Mouse (Mus musculus): Measurements from ENCODE around the gene Rftn1. TPM values are rescaled to one million over a fixed set of nuclear protein-coding genes. Genes with fewer than 3 reads are reported as not detected.

The Rftn1 gene
- polyA plus RNA-seq, 1 experiment from 2014 or later: 18.5 TPM

DNA sequence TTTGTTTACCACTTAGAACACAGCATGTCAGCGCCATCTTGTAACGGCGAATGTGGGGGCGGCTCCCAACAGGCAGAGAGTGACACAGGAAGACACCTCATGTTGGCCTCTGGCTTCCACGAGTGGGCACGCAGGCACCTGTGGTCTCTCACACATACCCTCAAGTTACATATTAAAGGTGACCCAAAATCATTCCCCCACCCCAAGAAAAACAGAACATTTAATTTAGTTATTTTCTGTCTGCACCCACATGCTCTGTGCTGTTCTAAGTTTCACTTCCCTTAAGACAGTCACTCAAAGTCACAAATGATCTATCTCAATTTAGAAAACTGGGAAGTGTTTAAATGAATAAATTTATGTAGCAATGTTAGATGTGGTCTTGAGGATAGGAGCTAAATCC lies 111.7 kb downstream of the Rftn1 start:
- no peaks in the 10 kb centered on the region for H3K4me1 ChIP-seq (replicated peaks)
- H3K9me3 ChIP-seq: no peaks in the 10 kb centered on the region
- no peak overlapping the region for H3K9ac ChIP-seq
- ATAC-seq (ENCODE audit: low read depth): no peak
- no peak overlapping the region for H3K4me2 ChIP-seq
- no peak overlapping the region for H3K4me3 ChIP-seq
- H3K27ac ChIP-seq (replicated peaks): no peak overlapping the region
- no peaks in the 10 kb centered on the region for H3K27me3 ChIP-seq
- WGBS: 96% methylated on average over 6 of the region's 6 CpGs
- H3K36me3 ChIP-seq: no peaks in the 10 kb centered on the region

GRCm38 (mm10) chr17:50072982-50073965 lies 117.2 kb downstream of the Rftn1 start:
- H3K4me2 ChIP-seq: no peak overlapping the region
- no peak overlapping the region for H3K9ac ChIP-seq
- H3K9me3 ChIP-seq: no peaks in the 10 kb centered on the region
- H3K27ac ChIP-seq (replicated peaks): no peak overlapping the region
- no peaks in the 10 kb centered on the region for H3K27me3 ChIP-seq
- H3K4me1 ChIP-seq (replicated peaks): 0 out of 2 replicates have a peak, but pooled peaks cover 6% of the 10 kb centered on the region
- WGBS: 94% methylated on average over 23 of the region's 23 CpGs
- no peak for ATAC-seq (ENCODE audit: low read depth)
- no peaks in the 10 kb centered on the region for H3K36me3 ChIP-seq
- H3K4me3 ChIP-seq: no peak overlapping the region

GRCm38 (mm10) chr17:50071602-50071988 lies 118.9 kb downstream of the Rftn1 start:
- Histone ChIP-seq H3K27ac (replicated peaks) (no peak overlapping the region), H3K4me3 (no peak overlapping the region), H3K27me3 (no peaks in the 10 kb centered on the region), H3K9ac (no peak overlapping the region), H3K4me2 (no peak overlapping the region), H3K9me3 (no peaks in the 10 kb centered on the region), H3K36me3 (no peaks in the 10 kb centered on the region), H3K4me1 (replicated peaks) (peaks cover 10% of the 10 kb centered on the region; the same call in 1 of the 2 replicates)
- WGBS: 83% methylated on average over 6 of the region's 6 CpGs
- ATAC-seq (ENCODE audit: low read depth): no peak

DNA sequence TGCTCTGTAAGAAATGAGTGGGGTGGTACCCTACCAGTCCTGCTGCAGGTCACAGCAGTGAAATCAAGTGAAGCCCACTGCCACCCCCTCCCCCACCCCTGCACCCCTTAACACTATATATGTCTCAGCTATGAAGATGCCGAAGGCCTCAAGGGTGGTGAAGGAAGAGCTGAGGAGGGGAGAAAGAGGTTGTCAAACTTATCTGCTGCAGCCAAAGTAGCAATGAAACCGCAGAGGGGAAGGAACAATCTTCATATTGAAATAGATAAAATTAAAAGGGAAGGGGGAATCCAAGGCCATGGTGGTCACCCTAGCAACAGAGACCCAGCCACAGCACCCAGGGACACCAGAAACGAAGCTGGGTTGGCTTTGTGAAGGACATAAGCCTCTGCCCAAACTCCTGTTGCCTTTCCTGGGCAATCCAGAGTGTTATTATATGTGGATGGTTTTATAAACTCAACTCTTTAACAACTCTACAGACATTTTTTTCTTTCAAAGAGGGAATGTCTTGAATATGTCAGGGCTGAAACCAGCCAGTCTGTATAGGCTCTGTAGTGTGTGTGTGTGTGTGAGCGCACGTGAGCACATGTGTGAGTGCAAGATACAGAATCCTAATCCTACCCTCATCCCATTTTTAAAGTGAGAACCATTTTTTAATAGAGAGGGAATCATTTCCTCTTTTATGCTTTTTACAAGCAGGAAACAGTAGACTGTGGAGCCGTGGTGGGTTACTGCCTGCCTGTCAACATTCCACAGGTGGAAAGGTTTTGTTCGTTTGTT lies 119.5 kb downstream of the Rftn1 start:
- WGBS: 83% methylated on average over 7 of the region's 7 CpGs
- Histone ChIP-seq H3K4me3 (no peak overlapping the region), H3K4me2 (no peak overlapping the region), H3K27me3 (no peaks in the 10 kb centered on the region), H3K9me3 (no peaks in the 10 kb centered on the region), H3K4me1 (replicated peaks) (peaks cover 11% of the 10 kb centered on the region; the same call in 1 of the 2 replicates), H3K27ac (replicated peaks) (no peak overlapping the region), H3K9ac (no peak overlapping the region), H3K36me3 (no peaks in the 10 kb centered on the region)
- ATAC-seq (ENCODE audit: low read depth): no peak

GRCm38 (mm10) chr17:50069897-50070636 lies 120.4 kb downstream of the Rftn1 start:
- Histone ChIP-seq H3K4me1 (replicated peaks) (peaks cover 11% of the 10 kb centered on the region; the same call in 1 of the 2 replicates), H3K36me3 (no peaks in the 10 kb centered on the region), H3K27ac (replicated peaks) (no peak overlapping the region), H3K4me2 (no peak overlapping the region), H3K27me3 (no peaks in the 10 kb centered on the region), H3K4me3 (no peak overlapping the region), H3K9ac (no peak overlapping the region), H3K9me3 (no peaks in the 10 kb centered on the region)
- WGBS: 55% methylated on average over 10 of the region's 10 CpGs
- ATAC-seq (ENCODE audit: low read depth): no peak

DNA sequence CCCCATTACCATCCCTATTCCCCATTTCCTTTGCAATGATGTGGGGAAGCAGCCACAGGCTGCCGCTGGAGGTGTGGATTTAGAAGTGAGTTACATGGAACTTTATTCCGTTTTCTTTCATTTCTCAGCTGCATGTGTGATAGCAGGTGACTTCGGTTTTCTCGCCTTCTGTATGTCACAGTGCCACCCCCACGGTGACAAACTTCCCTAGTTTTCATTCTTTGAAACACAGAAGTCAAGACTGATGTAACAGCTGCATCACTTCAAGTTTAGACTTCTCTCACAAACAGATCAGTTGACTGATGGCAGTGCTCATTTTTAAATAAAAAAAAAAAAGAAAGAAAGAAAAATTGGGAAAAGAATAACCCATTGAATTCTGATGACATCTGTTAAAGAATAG lies 121.3 kb downstream of the Rftn1 start:
- Histone ChIP-seq H3K9ac (no peak overlapping the region), H3K4me2 (no peak overlapping the region), H3K4me1 (replicated peaks) (peaks cover 11% of the 10 kb centered on the region; the same call in 1 of the 2 replicates), H3K9me3 (no peaks in the 10 kb centered on the region), H3K36me3 (no peaks in the 10 kb centered on the region), H3K27ac (replicated peaks) (no peak overlapping the region), H3K4me3 (no peak overlapping the region), H3K27me3 (no peaks in the 10 kb centered on the region)
- no peak for ATAC-seq (ENCODE audit: low read depth)
- 86% methylated on average over 5 of the region's 5 CpGs for WGBS

DNA sequence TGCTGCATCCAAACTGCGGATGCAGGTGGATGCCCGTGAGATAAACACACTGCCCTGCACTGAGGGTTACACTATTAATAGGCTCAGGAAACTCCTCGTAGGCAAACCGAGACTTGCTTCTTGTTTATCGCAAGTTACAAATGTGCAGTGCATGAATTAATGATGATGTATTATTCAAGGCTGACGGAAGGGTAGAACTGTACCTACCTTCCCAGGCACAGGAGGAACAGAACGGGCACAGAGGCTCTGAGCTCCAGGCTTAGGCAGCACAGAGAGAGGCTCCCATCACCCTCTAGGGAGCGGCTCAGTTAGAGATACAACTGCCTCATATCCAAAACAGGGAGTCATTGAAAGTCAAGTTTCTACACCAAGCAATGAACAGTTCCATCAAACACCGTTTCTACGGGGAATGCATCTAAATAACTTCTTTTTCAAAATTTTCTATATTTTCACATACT lies 121.8 kb downstream of the Rftn1 start:
- H3K4me3 ChIP-seq: no peak overlapping the region
- no peaks in the 10 kb centered on the region for H3K27me3 ChIP-seq
- H3K4me1 ChIP-seq (replicated peaks): peaks cover 11% of the 10 kb centered on the region; the same call in 1 of the 2 replicates
- 78% methylated on average over 10 of the region's 10 CpGs for WGBS
- H3K27ac ChIP-seq (replicated peaks): no peak overlapping the region
- no peaks in the 10 kb centered on the region for H3K36me3 ChIP-seq
- no peak overlapping the region for H3K4me2 ChIP-seq
- no peak overlapping the region for H3K9ac ChIP-seq
- H3K9me3 ChIP-seq: no peaks in the 10 kb centered on the region
- ATAC-seq (ENCODE audit: low read depth): no peak

- no peak overlapping the region for H3K4me3 ChIP-seq
- no peaks in the 10 kb centered on the region for H3K36me3 ChIP-seq
- peaks cover 11% of the 10 kb centered on the region; the same call in 1 of the 2 replicates for H3K4me1 ChIP-seq (replicated peaks)
- no peaks in the 10 kb centered on the region for H3K27me3 ChIP-seq
- no peaks in the 10 kb centered on the region for H3K9me3 ChIP-seq
- H3K4me2 ChIP-seq: no peak overlapping the region
- H3K9ac ChIP-seq: no peak overlapping the region
- no peak for ATAC-seq (ENCODE audit: low read depth)
- WGBS: 81% methylated on average over 5 of the region's 5 CpGs
- H3K27ac ChIP-seq (replicated peaks): no peak overlapping the region
Measured at GRCm38 (mm10) chr17:50067774-50068680, 122.4 kb downstream of the Rftn1 start.

GRCm38 (mm10) chr17:50066822-50067713 lies 123.4 kb downstream of the Rftn1 start:
- H3K36me3 ChIP-seq: no peaks in the 10 kb centered on the region
- no peaks in the 10 kb centered on the region for H3K9me3 ChIP-seq
- 58% methylated on average over 8 of the region's 8 CpGs for WGBS
- H3K4me2 ChIP-seq: no peak overlapping the region
- ATAC-seq (ENCODE audit: low read depth): peak; percentile 77
- H3K4me1 ChIP-seq (replicated peaks): peaks cover 11% of the 10 kb centered on the region; the same call in 1 of the 2 replicates
- H3K27ac ChIP-seq (replicated peaks): no peak overlapping the region
- no peak overlapping the region for H3K9ac ChIP-seq
- no peaks in the 10 kb centered on the region for H3K27me3 ChIP-seq
- H3K4me3 ChIP-seq: no peak overlapping the region
